In the genomic region with DNA sequence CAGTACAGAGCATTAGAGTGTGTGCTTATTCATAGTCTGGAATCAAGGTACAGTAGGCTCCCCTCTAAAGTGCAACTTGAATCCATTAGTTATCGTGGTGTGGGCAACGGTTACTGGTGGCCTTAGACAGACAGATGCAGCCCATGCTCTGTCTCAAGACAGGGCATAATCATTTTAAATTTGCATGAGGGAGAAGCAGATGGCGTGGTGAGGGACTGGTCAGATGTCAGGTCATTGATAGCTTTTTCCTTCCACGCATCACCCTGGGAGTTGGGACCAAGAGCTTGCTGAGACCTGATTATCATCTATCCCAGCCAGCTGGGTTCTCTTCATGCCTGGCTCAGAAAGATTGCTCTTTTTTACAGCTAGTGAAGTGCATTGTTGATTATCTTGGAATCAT, we compare ENCODE assay signal across 16 mouse cellular contexts. TPM values are rescaled to one million over a fixed set of nuclear protein-coding genes. Genes with fewer than 3 reads are reported as not detected.
DNase-seq lines count a peak whose midpoint lies in the region; ATAC-seq lines count a peak whose summit lies in the region.
"Had no signal": no experiment of that assay in that cellular context is flagged by ENCODE, and none has a peak within 500 bp of the region (broad histone marks: within the 10 kb centered on the region; RNA-seq: fewer than 3 reads in every experiment).

No protein-coding gene starts in this region.

- ATAC-seq in heart, embryonic 14.5 days (ENCODE audit: insufficient number of reproducible peaks, insufficient read depth, low FRiP score, low read depth), result no peak
- ATAC-seq in neural tube, embryonic 13.5 days (ENCODE audit: low read depth), result no peak
- no peak for ATAC-seq in neural tube, embryonic 15.5 days (ENCODE audit: low FRiP score)
- no peak for ATAC-seq in kidney, embryonic 14.5 days (ENCODE audit: low FRiP score, low TSS enrichment)
- ATAC-seq: activated CD4-positive, CD25-positive, alpha-beta regulatory T cell, adult 4 months; intestine, embryonic 16.5 days had no signal

- peak overlapping the region; percentile 38; the same call in 1 of the 2 replicates for H3K9ac ChIP-seq in heart, embryonic 14.5 days (ENCODE audit: low read length)
- no peak overlapping the region for H3K9ac ChIP-seq in neural tube, embryonic 13.5 days
- H3K9ac ChIP-seq in neural tube, embryonic 15.5 days (replicated peaks), result no peak overlapping the region
- H3K9ac ChIP-seq in kidney, embryonic 14.5 days (ENCODE audit: low read depth, low read length), result no peak overlapping the region
- H3K9ac ChIP-seq: embryonic facial prominence, embryonic 13.5 days had no signal

- H3K9me3 ChIP-seq in heart, embryonic 14.5 days (ENCODE audit: control insufficient read depth, low read length), result no peaks in the 10 kb centered on the region
- H3K9me3 ChIP-seq in neural tube, embryonic 13.5 days, result no peaks in the 10 kb centered on the region
- H3K9me3 ChIP-seq in neural tube, embryonic 15.5 days (replicated peaks), result no peaks in the 10 kb centered on the region
- H3K9me3 ChIP-seq in kidney, embryonic 14.5 days (ENCODE audit: control insufficient read depth, low read length), result no peaks in the 10 kb centered on the region
- H3K9me3 ChIP-seq: embryonic facial prominence, embryonic 13.5 days; forebrain, embryonic 10.5 days had no signal

- DNase-seq in embryo, embryonic 10 days (ENCODE audit: low spot score), result peak; percentile 47
- no peak for DNase-seq in embryo, embryonic 9.5 days (ENCODE audit: extremely low spot score)
- DNase-seq in heart, adult 18-20 months, result no peak
- no peak for DNase-seq in right cerebral cortex, postnatal 4 days
- DNase-seq: adrenal gland, postnatal 36 days; cerebellum, postnatal 25 days; kidney, postnatal 10 days; right cerebral cortex, postnatal 14 days had no signal

- H3K27me3 ChIP-seq in heart, embryonic 14.5 days (ENCODE audit: control insufficient read depth, insufficient read depth, low read length), result no peaks in the 10 kb centered on the region
- H3K27me3 ChIP-seq in neural tube, embryonic 13.5 days, result no peaks in the 10 kb centered on the region
- H3K27me3 ChIP-seq in neural tube, embryonic 15.5 days (replicated peaks), result no peaks in the 10 kb centered on the region
- H3K27me3 ChIP-seq in kidney, embryonic 14.5 days (ENCODE audit: control insufficient read depth, insufficient read depth, low read length), result no peaks in the 10 kb centered on the region
- H3K27me3 ChIP-seq: embryonic facial prominence, embryonic 13.5 days had no signal

- peak overlapping the region; percentile 38 to 100 for H3K27ac ChIP-seq in heart, embryonic 14.5 days (replicated peaks in 1 of 2; ENCODE audit: control insufficient read depth in 1 of 2, insufficient read depth in 1 of 2, low read depth in 2 of 2, low read length in 2 of 2)
- peak overlapping the region; percentile 91; the same call in 1 of the 2 replicates for H3K27ac ChIP-seq in neural tube, embryonic 13.5 days (replicated peaks)
- H3K27ac ChIP-seq in neural tube, embryonic 15.5 days (replicated peaks), result no peak overlapping the region
- H3K27ac ChIP-seq in kidney, embryonic 14.5 days (ENCODE audit: low read depth, low read length), result no peak overlapping the region

- H3K4me2 ChIP-seq in heart, embryonic 14.5 days (ENCODE audit: low read length), result no peak overlapping the region
- H3K4me2 ChIP-seq in neural tube, embryonic 13.5 days, result no peak overlapping the region
- no peak overlapping the region for H3K4me2 ChIP-seq in neural tube, embryonic 15.5 days
- no peak overlapping the region for H3K4me2 ChIP-seq in kidney, embryonic 14.5 days (replicated peaks; ENCODE audit: low read depth, low read length)
- H3K4me2 ChIP-seq: embryonic facial prominence, embryonic 13.5 days had no signal

- peaks cover 82 to 97% of the 10 kb centered on the region in 2 experiments for H3K4me1 ChIP-seq in heart, embryonic 14.5 days (ENCODE audit: control insufficient read depth in 2 of 2, insufficient read depth in 2 of 2, low read length in 2 of 2)
- peaks cover 99% of the 10 kb centered on the region for H3K4me1 ChIP-seq in neural tube, embryonic 13.5 days (replicated peaks)
- H3K4me1 ChIP-seq in neural tube, embryonic 15.5 days, result peaks cover 83% of the 10 kb centered on the region
- peaks cover 50% of the 10 kb centered on the region for H3K4me1 ChIP-seq in kidney, embryonic 14.5 days (ENCODE audit: control insufficient read depth, insufficient read depth, low read length)

- H3K36me3 ChIP-seq in heart, embryonic 14.5 days (ENCODE audit: control insufficient read depth, insufficient read depth, low read length), result 0 out of 2 replicates have a peak, but pooled peaks cover 5% of the 10 kb centered on the region
- H3K36me3 ChIP-seq in neural tube, embryonic 13.5 days, result no peaks in the 10 kb centered on the region
- no peaks in the 10 kb centered on the region for H3K36me3 ChIP-seq in neural tube, embryonic 15.5 days
- H3K36me3 ChIP-seq in kidney, embryonic 14.5 days (ENCODE audit: control insufficient read depth, insufficient read depth, low read length), result no peaks in the 10 kb centered on the region
- H3K36me3 ChIP-seq: forebrain, embryonic 10.5 days had no signal

- 48% methylated on average over 4 of the region's 4 CpGs for WGBS in heart, embryonic 14.5 days
- 34% methylated on average over 4 of the region's 4 CpGs for WGBS in neural tube, embryonic 13.5 days
- 28% methylated on average over 4 of the region's 4 CpGs for WGBS in neural tube, embryonic 15.5 days
- WGBS in kidney, embryonic 14.5 days, result 58% methylated on average over 4 of the region's 4 CpGs

- H3K4me3 ChIP-seq in heart, embryonic 14.5 days (ENCODE audit: control insufficient read depth in 1 of 2, insufficient read depth in 1 of 2, low read depth in 1 of 2, low read length in 2 of 2), result no peak overlapping the region
- H3K4me3 ChIP-seq in neural tube, embryonic 13.5 days, result no peak overlapping the region
- no peak overlapping the region for H3K4me3 ChIP-seq in neural tube, embryonic 15.5 days (replicated peaks)
- H3K4me3 ChIP-seq in kidney, embryonic 14.5 days (ENCODE audit: low read length), result no peak overlapping the region
- H3K4me3 ChIP-seq: embryonic facial prominence, embryonic 13.5 days; forebrain, embryonic 10.5 days had no signal

RNA-seq across cellular contexts. Expression of gene Afap1, which starts 27.0 kb away (rescaled TPM):
- polyA plus RNA-seq in heart, embryonic 14.5 days (2014; fragmentation: Nextera tagmentation; extraction: Ambion mirVana), result 24.8 and 27.3 TPM in 2 replicates
- 10 to 100 TPM; 16.9 to 19.2 TPM for total RNA-seq in heart, adult 18-20 months (2021)
- polyA plus RNA-seq in neural tube, embryonic 13.5 days (2015; fragmentation: Nextera tagmentation; extraction: Ambion mirVana), result 92.2 and 99.6 TPM in 2 replicates
- 50.8 and 57.0 TPM in 2 replicates for polyA plus RNA-seq in neural tube, embryonic 15.5 days (2015; fragmentation: Nextera tagmentation; extraction: Ambion mirVana)
- polyA plus RNA-seq in kidney, embryonic 14.5 days (2014; fragmentation: Nextera tagmentation; extraction: Ambion mirVana), result 16.8 and 23.6 TPM in 2 replicates

Comparison
In these comparisons a context has a peak if more than half of its experiments do, and no peak if none do; other contexts are left out.
1. H3K27ac ChIP-seq: peak in heart, embryonic 14.5 days (2 of 2) and neural tube, embryonic 13.5 days (single experiment); none in neural tube, embryonic 15.5 days (single experiment) and kidney, embryonic 14.5 days (single experiment).